Mouse (Mus musculus): ENCODE data around the gene Ppm1h.

- no peak for TF ChIP-seq CTCF (IDR thresholded peaks at IDR 0.05; ENCODE audit: extremely low read depth, insufficient read depth, low read length)
- no peak for TF ChIP-seq POLR2A (IDR thresholded peaks at IDR 0.05; ENCODE audit: extremely low read depth, insufficient read depth, low read length)
Observed at GRCm38 (mm10) chr10:122762772-122763511, 84.4 kb downstream of the Ppm1h start.

Measured in cortical plate, adult 2 months (tissue).